Mouse (Mus musculus) lung, postnatal 10 days (tissue): ENCODE results near the gene Bnc2.
A peak's percentile ranks its signal among the peaks of the same experiment; 100 is the strongest.

Experiments
- DNase-seq: peaks from one replicate; pipeline ENCODE4 v3.0.0; 2021

Gene Bnc2

DNA sequence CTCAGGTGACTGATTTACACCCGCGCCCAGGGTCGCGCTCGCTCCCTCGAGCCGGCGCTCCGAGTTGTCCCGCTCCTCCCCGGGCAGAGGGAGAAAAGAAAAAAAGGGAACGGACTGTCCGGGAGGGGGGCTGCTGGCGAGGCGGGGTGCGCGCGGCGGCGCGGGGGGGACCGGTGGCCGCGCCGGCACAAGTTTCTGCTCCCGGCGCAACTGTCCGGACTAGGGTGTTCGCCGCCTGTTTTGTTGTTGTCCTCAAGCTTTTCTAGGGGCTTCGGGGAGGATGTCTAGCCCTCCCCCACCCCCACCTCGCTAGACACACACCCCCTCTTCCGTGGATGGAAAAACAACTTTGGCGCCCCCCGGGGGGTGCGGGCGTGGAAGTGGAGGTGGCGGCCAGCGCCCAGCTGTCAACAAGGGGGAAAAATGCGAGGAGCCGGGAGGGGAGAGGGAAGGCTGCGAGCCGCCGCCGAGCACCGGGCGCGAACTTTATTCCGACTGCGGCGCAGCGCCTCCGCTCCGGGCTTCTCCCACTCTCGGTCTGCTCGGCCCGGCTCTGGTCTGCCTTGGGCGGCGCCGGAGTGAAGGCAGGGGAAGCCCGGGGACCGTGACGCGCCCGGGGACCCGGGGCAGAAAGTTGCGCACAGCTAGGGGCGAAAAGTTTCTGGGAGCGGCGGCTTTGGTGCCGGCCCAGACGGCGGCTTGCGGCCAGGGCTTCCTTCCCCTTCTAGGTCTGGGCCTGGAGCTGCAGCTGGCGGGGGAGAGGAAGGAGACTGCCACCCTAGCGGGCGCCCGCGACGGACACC, at the start of gene Bnc2:
Gene Bnc2 (minus strand): TSS at position 105 of the 803 bp plus-strand sequence.
- DNase-seq, result peak; percentile 55

DNA sequence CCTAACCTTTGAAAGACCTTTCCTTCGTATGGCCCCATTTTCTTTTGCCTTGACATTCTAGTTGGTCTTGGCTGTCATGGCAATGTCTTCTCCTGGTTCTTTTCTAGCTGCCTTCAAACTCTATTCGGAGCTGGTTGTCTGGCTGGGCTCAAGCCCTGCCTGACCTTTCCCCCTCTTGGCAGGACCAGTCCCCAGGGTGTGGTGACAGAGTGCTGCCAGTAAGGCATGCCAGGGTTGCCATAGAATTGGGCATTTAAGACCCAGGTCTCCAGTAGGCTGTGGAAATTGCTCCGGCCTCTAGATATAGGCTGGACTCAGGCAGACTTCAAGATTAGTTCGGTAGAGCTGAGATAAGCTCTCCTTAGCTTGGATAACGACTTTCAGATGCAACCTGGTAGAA, 32.9 kb upstream of the Bnc2 start:
- DNase-seq, result no peak

DNA sequence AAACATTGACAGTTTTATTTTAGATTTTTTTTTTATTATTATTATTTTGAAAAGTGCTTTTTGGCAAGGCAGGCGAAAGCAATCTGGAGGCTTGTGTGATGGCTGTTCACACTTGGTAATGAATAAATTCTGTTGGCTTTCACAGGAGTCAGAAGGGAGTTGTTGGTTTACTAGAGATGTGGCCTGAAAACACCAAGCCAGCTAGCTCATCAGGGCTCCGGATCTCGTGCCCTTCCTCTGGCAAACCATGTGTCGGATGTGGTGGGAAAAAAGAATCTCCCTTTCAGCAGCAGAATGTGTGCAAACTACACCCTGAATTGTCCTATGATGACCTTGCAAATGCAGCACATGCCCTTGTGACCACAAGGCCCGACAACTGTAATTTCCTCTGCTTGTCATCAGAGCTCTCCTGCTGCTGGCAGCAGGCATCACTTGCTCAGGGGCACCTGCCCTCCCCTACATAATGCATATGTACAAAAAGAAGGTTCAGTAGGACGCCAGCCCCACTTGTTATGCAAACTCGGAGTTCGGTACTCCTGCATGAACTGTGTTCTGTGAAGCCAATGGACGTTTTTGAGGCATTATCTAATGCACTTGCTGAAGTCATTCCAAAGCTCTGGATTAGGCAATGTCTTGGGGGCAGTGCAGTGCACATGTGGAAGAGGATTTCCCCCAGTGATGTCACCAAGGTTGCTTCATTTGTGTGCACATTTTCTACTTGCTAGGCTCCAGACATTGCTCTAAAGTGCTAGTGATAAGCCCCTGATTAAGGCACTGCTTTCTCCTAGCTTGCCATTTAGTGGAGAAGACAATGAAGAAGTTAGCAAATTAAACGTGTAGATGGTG, 10.7 kb upstream of the Bnc2 start:
- DNase-seq, result no peak

- no peak for DNase-seq
Observed at GRCm38 (mm10) chr4:84685009-84685408, 9.9 kb upstream of the Bnc2 start.

DNA sequence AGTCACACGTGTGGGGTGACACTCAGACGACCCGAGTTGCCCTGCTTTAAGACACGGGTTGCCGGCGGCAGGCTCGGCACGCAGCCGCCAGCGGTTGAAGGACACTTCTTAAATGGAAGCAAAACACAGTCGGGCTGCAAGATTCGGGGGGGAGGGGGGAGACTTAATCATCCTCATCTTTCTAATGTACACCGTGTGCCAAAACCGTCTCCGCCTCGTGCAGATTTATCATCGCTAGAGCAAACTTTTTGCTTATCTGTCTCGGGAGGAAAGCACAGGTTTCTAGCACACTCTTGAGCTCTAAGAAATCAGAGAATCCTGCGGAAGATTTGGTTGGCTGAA, 870 bp upstream of the Bnc2 start:
- no peak for DNase-seq

DNA sequence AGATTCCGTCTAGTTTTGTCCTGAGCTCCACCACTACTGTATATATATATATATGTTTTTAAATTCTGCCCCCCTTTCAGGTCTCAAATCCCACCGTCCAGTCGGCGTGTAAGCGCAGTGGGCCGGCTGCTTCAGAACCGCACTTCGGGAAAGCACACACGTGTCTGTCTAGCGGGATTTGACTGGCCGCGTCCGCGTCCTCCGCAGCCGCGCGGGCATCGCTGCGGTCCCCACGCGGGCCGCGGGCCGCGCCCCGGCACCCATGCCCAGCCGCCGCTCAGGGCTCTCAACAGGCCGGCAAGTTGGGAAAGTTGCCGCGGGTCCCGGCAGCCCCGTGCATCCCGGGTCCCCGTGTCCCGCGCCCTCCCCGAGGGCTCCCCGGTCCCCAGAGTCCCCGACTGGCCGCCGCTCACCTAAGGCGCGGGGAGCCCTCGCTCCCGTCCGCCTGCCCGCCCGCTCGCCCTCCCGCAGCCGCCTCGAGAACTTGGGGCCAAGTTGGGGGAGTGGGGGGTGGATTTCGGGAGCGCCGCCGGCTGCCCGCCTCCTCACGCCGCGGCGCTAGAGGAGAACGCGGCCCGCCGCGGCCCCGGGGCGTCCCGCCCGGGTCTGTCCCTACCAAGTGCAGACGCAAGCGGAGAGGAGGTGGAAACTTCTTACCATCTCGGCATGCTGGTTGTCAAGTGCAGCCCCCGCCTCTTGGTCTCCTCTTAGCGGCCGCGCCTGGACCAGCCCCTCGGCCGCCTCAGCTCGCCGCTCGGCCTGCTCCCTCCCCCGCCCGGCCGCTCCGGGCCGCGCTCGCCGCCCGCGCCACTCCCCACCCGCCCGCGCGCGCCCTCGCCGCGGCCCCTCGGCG, 531 bp downstream of the Bnc2 start:
- DNase-seq, result peak; percentile 60

GRCm38 (mm10) chr4:84673681-84674307, 1.3 kb downstream of the Bnc2 start:
- DNase-seq, result no peak

- DNase-seq, result no peak
Observed at GRCm38 (mm10) chr4:84672181-84672791, 2.8 kb downstream of the Bnc2 start.

- no peak for DNase-seq
Observed at GRCm38 (mm10) chr4:84670996-84671395, 4.1 kb downstream of the Bnc2 start.

DNA sequence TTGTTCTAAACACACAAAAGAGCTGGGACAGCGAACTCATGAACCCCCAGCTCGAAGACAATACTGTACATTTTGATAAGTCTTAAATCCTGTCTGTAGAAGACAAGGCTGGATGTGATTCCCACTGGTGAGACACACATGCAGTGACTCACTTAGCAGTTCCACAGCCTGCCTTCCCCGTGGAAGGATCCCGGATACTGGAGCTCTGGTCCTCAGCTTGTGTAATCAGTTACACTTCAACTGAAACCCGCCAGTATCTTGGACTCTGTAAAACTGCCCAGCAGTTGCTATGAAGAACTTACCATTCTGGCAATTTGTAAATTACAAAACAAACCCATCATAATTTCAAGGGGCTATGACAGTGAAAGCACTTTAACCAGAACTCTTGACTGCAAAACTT, 5.4 kb downstream of the Bnc2 start:
- DNase-seq, result no peak

DNA sequence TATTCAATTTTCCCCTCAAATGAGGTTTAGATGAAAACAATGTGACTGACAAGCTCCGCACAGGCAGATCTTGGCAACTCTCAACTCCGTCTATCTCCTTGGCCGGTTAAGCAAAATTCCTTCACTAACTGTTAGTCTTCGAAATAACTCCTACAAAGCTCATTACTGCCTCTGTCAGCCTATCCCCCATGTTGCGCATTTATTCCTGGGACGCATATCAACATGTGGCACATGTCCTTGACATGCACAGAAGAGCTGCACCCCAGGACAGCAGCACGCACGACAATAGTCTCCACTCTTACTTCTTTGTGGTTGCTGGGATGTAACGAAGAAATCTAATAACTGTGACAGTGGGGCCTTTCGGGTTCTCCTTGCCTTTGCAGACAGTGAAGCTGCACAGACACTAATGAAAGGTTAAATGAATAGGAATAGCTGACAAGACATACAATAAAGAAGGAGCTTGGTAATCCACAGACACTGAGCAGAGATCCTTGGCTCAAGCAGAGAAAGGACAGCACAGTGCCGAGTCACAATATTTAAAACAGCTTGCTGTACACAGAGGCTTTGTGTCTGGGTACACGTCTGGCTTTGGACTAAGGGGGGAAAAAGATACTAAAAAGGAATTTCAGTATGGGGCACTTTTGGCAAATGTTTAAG, 6.0 kb downstream of the Bnc2 start:
- DNase-seq, result no peak

DNA sequence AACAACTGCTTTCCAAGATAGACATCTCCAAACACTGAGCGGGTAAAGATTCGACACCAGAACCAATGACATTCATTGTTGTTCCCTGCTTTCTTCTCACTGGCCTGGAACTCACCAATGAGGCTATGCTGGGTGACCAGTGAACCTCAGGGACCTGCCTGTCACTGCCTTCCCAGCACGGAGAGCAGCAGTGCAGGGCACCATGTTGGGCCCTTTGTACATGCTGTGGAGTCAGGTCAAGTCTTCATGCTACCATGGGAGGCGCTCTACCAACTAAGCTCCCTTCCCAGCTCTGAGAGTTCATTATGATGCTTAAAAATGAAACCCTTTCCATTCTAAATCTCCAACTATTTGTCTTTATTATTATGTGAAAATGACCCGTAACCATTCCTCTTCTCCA, 6.8 kb downstream of the Bnc2 start:
- no peak for DNase-seq

DNA sequence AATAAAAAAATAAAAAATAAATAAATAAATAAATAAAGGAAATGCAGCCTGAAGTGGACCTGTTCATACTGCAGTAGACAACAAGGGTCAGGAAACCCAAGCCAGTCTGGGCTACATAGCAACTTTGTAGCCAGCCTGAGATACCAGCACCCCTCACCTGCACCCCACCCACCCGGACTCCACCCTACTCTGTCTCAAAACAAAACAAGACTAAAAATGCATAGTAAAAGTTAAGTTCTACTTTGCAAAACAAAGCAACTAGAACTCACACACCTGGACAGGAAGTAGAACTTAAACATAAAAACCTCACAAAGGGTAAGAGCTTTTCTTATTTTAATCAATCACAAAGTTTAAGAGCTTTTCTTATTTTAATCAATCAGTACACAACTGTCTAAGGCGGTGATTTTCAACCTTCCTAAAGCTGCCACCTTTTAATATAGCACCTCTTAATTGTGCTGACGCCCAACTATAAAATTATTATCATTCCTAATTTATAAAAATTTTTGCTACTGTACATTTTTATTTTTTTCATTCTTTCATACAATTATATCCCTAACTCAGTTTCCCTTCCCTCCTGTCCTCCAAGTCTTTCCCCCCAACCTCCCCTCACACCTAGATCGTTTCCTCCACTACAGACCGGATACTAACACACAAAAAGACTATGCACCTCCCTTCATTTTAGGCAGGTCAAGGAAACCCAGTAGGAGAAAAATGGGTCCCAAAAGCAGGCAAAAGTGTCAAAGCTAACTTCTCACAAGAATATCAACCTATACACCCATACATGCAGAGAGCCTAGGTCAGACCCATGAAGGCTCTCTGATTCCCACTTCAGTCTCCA, 12.6 kb downstream of the Bnc2 start:
- no peak for DNase-seq

DNA sequence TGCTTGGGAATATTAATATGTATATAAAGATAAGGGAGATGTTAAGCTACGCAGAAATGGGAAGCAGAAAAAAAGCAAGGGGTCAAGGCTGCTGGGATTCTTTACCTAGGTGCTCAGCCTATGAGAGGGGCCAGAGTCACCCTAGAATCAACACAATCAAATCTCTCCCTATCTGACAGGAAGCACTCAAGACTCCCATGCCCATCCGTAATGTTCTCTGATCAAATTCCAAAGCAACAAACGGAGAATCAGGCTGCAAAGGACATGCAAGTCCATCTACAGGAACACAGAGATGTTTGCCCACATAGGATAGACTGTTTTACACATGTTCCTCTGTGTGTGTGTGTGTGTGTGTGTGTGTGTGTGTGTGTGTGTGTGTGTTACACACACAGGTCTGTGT, 13.7 kb downstream of the Bnc2 start:
- DNase-seq, result no peak

DNA sequence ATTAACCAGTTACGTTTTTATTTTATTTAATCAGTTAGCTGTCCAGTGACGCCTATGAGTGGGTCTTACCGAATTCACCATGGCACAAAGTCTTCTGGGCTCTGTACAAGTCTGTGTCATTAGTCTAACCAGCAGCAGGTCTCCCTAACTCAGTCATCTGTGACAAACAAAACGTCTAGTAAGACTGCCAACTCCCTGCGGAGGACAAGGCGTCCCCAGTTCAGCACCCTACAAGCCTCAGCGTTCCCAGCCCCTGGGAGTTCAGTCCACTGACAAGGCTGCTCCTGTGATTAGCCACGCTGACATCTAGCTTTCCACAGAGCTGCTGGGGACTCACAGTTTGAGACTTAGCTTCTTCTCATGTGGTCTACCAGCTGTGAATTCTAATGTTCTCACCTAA, 23.3 kb downstream of the Bnc2 start:
- no peak for DNase-seq

DNA sequence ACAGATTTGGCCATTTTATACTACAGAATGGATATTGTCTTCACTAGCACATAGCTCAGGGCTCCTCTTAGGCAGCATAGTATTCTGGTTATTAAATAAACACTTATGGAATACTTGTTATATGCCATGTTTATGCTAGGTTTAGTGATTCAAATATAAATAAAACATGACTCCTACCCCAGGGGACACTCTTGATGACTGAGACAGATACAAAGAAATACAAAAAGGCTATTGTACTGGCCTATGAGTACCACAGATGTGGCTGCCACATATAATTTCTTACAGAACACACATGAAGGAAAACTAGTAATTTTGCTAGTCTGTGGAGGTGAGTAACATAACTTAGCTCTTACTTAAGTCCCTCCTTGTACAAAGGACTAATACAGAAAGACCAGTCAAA, 28.5 kb downstream of the Bnc2 start:
- DNase-seq, result no peak

GRCm38 (mm10) chr4:84639166-84639565, 35.9 kb downstream of the Bnc2 start:
- DNase-seq, result no peak

- peak; percentile 64 for DNase-seq
Observed at GRCm38 (mm10) chr4:84637641-84638040, 37.4 kb downstream of the Bnc2 start.

GRCm38 (mm10) chr4:84634751-84635150, 40.3 kb downstream of the Bnc2 start:
- no peak for DNase-seq

- DNase-seq, result peak; percentile 16
Observed at GRCm38 (mm10) chr4:84633991-84634390, 41.1 kb downstream of the Bnc2 start.
